Comparison of ENCODE assay signal across 8 mouse cellular contexts in genomic region chr4:152010091-152010706, GRCm38 (mm10). TPM values are rescaled to one million over a fixed set of nuclear protein-coding genes. Genes with fewer than 3 reads are reported as not detected.
DNase-seq lines count a peak whose midpoint lies in the region; ATAC-seq and TF ChIP-seq lines count a peak whose summit lies in the region.

No protein-coding gene starts in this region.

- no peak for TF ChIP-seq CTCF in lung, embryonic 14.5 days (IDR thresholded peaks at IDR 0.05; ENCODE audit: low read depth)
- no peak for TF ChIP-seq CTCF in small intestine, adult 2 months (IDR thresholded peaks at IDR 0.05; ENCODE audit: extremely low read depth, insufficient read length, insufficient replicate concordance, low read depth, low read length)

- no peaks in the 10 kb centered on the region for H3K9me3 ChIP-seq in intestine, embryonic 16.5 days (ENCODE audit: control insufficient read depth, low read length)
- H3K9me3 ChIP-seq in lung, embryonic 14.5 days (ENCODE audit: low read depth, low read length), result no peaks in the 10 kb centered on the region

- WGBS in intestine, embryonic 16.5 days, result 2% methylated on average over 10 of the region's 10 CpGs
- under 1% methylated on average over 10 of the region's 10 CpGs for WGBS in lung, embryonic 14.5 days
- 3% methylated on average over 10 of the region's 10 CpGs for WGBS in small intestine, adult 2 months

- H3K4me1 ChIP-seq in intestine, embryonic 16.5 days (ENCODE audit: control insufficient read depth, insufficient read depth, low read length), result peaks cover 46% of the 10 kb centered on the region
- peaks cover 29% of the 10 kb centered on the region for H3K4me1 ChIP-seq in lung, embryonic 14.5 days (ENCODE audit: insufficient read depth)
- H3K4me1 ChIP-seq in small intestine, adult 2 months (ENCODE audit: control insufficient read depth, insufficient read depth, insufficient read length, low read length), result peaks cover 29% of the 10 kb centered on the region

- H3K27me3 ChIP-seq in intestine, embryonic 16.5 days (replicated peaks; ENCODE audit: control insufficient read depth, insufficient read depth, low read length), result no peaks in the 10 kb centered on the region
- H3K27me3 ChIP-seq in lung, embryonic 14.5 days (ENCODE audit: insufficient read depth, low read length), result no peaks in the 10 kb centered on the region
- no peaks in the 10 kb centered on the region for H3K27me3 ChIP-seq in small intestine, adult 2 months (ENCODE audit: control insufficient read depth, insufficient read depth, low read length)

- peak overlapping the region; percentile 88; the same call in 1 of the 2 replicates for H3K27ac ChIP-seq in intestine, embryonic 16.5 days (ENCODE audit: low read length)
- peak overlapping the region; percentile 95 for H3K27ac ChIP-seq in lung, embryonic 14.5 days (ENCODE audit: low read depth)
- peak overlapping the region; percentile 10; the same call in 1 of the 2 replicates for H3K27ac ChIP-seq in small intestine, adult 2 months (ENCODE audit: insufficient read depth, low read depth, low read length)

- peak overlapping the region; percentile 90 for H3K4me3 ChIP-seq in intestine, embryonic 16.5 days (ENCODE audit: low read length)
- peak overlapping the region; percentile 79 for H3K4me3 ChIP-seq in lung, embryonic 14.5 days (ENCODE audit: low read depth, low read length)
- peak overlapping the region; percentile 85 for H3K4me3 ChIP-seq in small intestine, adult 2 months (ENCODE audit: low read depth, low read length)

- intact Hi-C loops in gastrocnemius, postnatal 36 days (cut with DNase I), result no loop called here

- H3K9ac ChIP-seq in intestine, embryonic 16.5 days (ENCODE audit: low read depth, low read length), result peak overlapping the region; percentile 76
- H3K9ac ChIP-seq in lung, embryonic 14.5 days, result peak overlapping the region; percentile 67

- peaks cover 4% of the 10 kb centered on the region; the same call in 1 of the 2 replicates for H3K36me3 ChIP-seq in intestine, embryonic 16.5 days (ENCODE audit: control insufficient read depth, insufficient read depth, low read length)
- peaks cover 27% of the 10 kb centered on the region for H3K36me3 ChIP-seq in lung, embryonic 14.5 days (ENCODE audit: insufficient read depth)
- peaks cover 2% of the 10 kb centered on the region; the same call in 1 of the 2 replicates for H3K36me3 ChIP-seq in small intestine, adult 2 months (ENCODE audit: control insufficient read depth, insufficient read depth, low read length)

- ATAC-seq in intestine, embryonic 16.5 days, result peak; percentile 15
- peak; percentile 31 for ATAC-seq in lung, embryonic 14.5 days (ENCODE audit: insufficient read depth)

- peak overlapping the region; percentile 99 for H3K4me2 ChIP-seq in intestine, embryonic 16.5 days (ENCODE audit: low read depth, low read length)
- peak overlapping the region; percentile 100 for H3K4me2 ChIP-seq in lung, embryonic 14.5 days

- DNase-seq in retina, postnatal 1 day, result peak; percentile 58
- DNase-seq in retina, embryonic 14.5 days (ENCODE audit: low spot score), result no peak
- DNase-seq in brain, adult 2 months (ENCODE audit: low read depth, low spot score), result peak; percentile 72
- peak; percentile 40 to 44 for DNase-seq in gastrocnemius, postnatal 36 days
- peak; percentile 77 for DNase-seq in lung, embryonic 14.5 days
- DNase-seq in left cerebral cortex, adult 8-10 months (ENCODE audit: low spot score in 2 of 2), result no peak

- TF ChIP-seq POLR2A in small intestine, adult 2 months (IDR thresholded peaks at IDR 0.05; ENCODE audit: low read depth, low read length), result no peak

RNA-seq across cellular contexts. Expression of gene Klhl21, which starts 1.6 kb away (rescaled TPM):
- total RNA-seq in gastrocnemius, postnatal 36 days (2021), result 10 to 100 TPM; 77.1 to 91.5 TPM
- 7.4 and 8.3 TPM in 2 replicates for polyA plus RNA-seq in intestine, embryonic 16.5 days (2015; fragmentation: Nextera tagmentation; extraction: Ambion mirVana)
- polyA plus RNA-seq in lung, embryonic 14.5 days (2014; fragmentation: Nextera tagmentation; extraction: Ambion mirVana), result 10.3 and 10.6 TPM in 2 replicates
- 18.6 and 19.8 TPM in 2 replicates for polyA plus RNA-seq in small intestine, adult 2 months (2012; rRNA removed)
- 10 to 100 TPM; 15.8 to 21.0 (median 19.3) TPM for total RNA-seq in left cerebral cortex, adult 8-10 months (2022)

RNA-seq across cellular contexts. Expression of gene Phf13, which starts 14.1 kb away (rescaled TPM):
- total RNA-seq in gastrocnemius, postnatal 36 days (2021), result 1 to 10 TPM; 3.6 to 4.0 TPM
- 15.5 and 16.7 TPM in 2 replicates for polyA plus RNA-seq in intestine, embryonic 16.5 days (2015; fragmentation: Nextera tagmentation; extraction: Ambion mirVana)
- polyA plus RNA-seq in lung, embryonic 14.5 days (2014; fragmentation: Nextera tagmentation; extraction: Ambion mirVana), result 28.4 and 32.3 TPM in 2 replicates
- polyA plus RNA-seq in small intestine, adult 2 months (2012; rRNA removed), result 4.0 and 7.5 TPM in 2 replicates
- 10 to 100 TPM; 15.4 to 17.4 (median 15.8) TPM for total RNA-seq in left cerebral cortex, adult 8-10 months (2022)

RNA-seq across cellular contexts. Expression of gene Zbtb48, which starts 17.3 kb away (rescaled TPM):
- total RNA-seq in gastrocnemius, postnatal 36 days (2021), result 1 to 10 TPM; 2.5 to 2.8 TPM
- polyA plus RNA-seq in intestine, embryonic 16.5 days (2015; fragmentation: Nextera tagmentation; extraction: Ambion mirVana), result 13.5 and 16.6 TPM in 2 replicates
- polyA plus RNA-seq in lung, embryonic 14.5 days (2014; fragmentation: Nextera tagmentation; extraction: Ambion mirVana), result 22.7 and 26.8 TPM in 2 replicates
- 12.5 and 13.6 TPM in 2 replicates for polyA plus RNA-seq in small intestine, adult 2 months (2012; rRNA removed)
- 10 to 100 TPM; 11.7 to 17.5 (median 14.0) TPM for total RNA-seq in left cerebral cortex, adult 8-10 months (2022)

RNA-seq across cellular contexts. Expression of gene Thap3, which starts 21.4 kb away (rescaled TPM):
- 10 to 100 TPM; 28.8 to 35.8 TPM for total RNA-seq in gastrocnemius, postnatal 36 days (2021)
- 27.0 and 29.0 TPM in 2 replicates for polyA plus RNA-seq in intestine, embryonic 16.5 days (2015; fragmentation: Nextera tagmentation; extraction: Ambion mirVana)
- 27.2 and 31.2 TPM in 2 replicates for polyA plus RNA-seq in lung, embryonic 14.5 days (2014; fragmentation: Nextera tagmentation; extraction: Ambion mirVana)
- 13.0 and 24.2 TPM in 2 replicates for polyA plus RNA-seq in small intestine, adult 2 months (2012; rRNA removed)
- total RNA-seq in left cerebral cortex, adult 8-10 months (2022), result 10 to 100 TPM; 17.5 to 27.0 (median 24.0) TPM

RNA-seq across cellular contexts. Expression of gene Tas1r1, which starts 28.2 kb away (rescaled TPM):
- total RNA-seq in gastrocnemius, postnatal 36 days (2021), result 1 to 10 TPM in 1 of 2 experiments, under 1 TPM in 1; 0.43 to 1.1 TPM
- 0.20 and 0.21 TPM in 2 replicates for polyA plus RNA-seq in intestine, embryonic 16.5 days (2015; fragmentation: Nextera tagmentation; extraction: Ambion mirVana)
- polyA plus RNA-seq in lung, embryonic 14.5 days (2014; fragmentation: Nextera tagmentation; extraction: Ambion mirVana), result 0.23 and 0.30 TPM in 2 replicates
- 0.05 TPM in 1 of 2 replicates, not detected in the other for polyA plus RNA-seq in small intestine, adult 2 months (2012; rRNA removed)
- under 1 TPM; 0.61 to 0.94 (median 0.73) TPM for total RNA-seq in left cerebral cortex, adult 8-10 months (2022)

Comparison
In these comparisons a context has a peak if more than half of its experiments do, and no peak if none do; other contexts are left out.
1. DNase-seq: peak in retina, postnatal 1 day (single experiment), brain, adult 2 months (single experiment), gastrocnemius, postnatal 36 days (2 of 2) and lung, embryonic 14.5 days (single experiment); none in retina, embryonic 14.5 days (single experiment) and left cerebral cortex, adult 8-10 months (0 of 2).
2. H3K27ac ChIP-seq: peak in every context shown above with its lines; median percentile 95 in lung, embryonic 14.5 days; 88 in intestine, embryonic 16.5 days; 10 in small intestine, adult 2 months.
3. Peak in every context shown above with its lines, with median percentiles within 50 percentile points of each other: H3K4me3 ChIP-seq.